Mouse (Mus musculus): ENCODE data around the gene Zfp984.
A peak's percentile ranks its signal among the peaks of the same experiment; 100 is the strongest.
"Not testable (repeated sequence)": the region's sequence is repeated elsewhere in the genome, so short reads cannot be mapped to it uniquely, and the experiment has no call there.

Zfp984 gene

DNA sequence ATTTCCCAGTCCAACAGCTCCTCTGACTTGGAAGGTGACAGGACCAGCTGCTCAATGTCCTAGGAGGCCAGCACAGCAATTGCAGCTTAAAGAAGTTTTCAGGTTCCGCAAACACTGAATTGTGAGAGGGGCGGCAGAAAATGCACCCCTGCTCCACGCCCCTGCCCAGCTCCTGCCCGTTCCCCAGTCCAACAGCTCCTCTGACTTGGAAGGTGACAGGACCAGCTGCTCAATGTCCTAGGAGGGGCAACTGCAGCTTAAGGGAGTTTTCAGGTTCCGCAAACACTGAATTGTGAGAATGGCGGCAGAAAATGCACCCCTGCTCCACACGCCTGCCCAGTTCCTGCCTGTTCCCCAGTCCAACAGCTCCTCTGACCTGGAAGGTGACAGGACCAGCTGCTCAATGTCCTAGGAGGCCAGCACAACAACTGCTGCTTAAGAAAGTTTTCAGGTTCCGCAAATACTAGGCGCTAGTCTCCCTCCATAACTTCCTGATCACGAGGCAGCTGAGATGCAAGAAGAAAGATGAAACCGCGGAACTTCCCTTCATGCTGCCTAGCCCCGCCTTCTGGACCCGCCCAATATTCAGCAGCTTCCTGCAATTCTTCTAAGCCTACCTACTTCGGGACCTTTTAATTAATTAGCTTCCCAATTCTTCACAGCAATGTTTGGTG is at the start of gene Zfp984:
Gene Zfp984, minus strand, starts transcription at position 497 of the 674 bp plus-strand sequence.
- DNase-seq (ENCODE audit: low read depth, low spot score): peak; percentile 86

DNA sequence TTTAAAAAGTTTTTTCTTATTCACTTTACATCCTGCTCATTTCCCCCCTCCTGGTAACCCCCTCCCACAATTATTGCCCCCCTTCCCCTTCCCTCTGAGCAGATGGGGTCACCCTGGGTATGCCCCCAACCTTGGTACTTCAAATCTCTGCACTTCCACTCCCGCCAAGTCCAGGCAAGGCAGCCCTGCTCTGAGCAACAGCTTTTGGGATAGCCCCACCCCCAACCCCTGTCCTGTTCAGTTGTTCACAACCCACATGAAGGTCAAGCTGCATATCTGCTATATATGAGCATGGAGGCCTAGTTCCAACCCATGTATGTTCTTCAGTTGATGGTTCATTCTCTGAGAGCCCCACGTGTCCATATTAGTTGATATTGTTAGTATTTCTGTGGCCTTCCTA is 41.2 kb upstream of the Zfp984 start:
- no peak for DNase-seq (ENCODE audit: low read depth, low spot score)

DNA sequence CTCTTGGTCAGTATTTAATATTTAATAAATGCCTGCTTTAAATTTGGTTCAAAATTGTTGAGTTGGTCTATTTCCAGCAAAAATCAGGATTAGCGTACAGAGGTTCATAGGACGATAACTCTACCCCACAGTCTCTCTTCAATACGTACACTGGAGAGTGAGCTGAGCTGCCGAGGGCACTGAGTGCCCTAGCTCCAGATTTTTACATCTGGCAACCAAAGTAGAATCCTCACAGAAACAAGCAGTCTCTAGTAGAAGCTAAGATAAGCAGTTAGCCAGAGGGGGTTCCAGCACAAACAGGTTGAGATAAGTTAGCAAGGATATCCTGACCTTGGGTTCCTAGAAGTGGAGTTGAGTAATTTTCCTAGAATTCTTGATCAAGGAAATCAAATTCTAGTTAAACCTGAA is 39.0 kb upstream of the Zfp984 start:
- DNase-seq (ENCODE audit: low read depth, low spot score): no peak

DNA sequence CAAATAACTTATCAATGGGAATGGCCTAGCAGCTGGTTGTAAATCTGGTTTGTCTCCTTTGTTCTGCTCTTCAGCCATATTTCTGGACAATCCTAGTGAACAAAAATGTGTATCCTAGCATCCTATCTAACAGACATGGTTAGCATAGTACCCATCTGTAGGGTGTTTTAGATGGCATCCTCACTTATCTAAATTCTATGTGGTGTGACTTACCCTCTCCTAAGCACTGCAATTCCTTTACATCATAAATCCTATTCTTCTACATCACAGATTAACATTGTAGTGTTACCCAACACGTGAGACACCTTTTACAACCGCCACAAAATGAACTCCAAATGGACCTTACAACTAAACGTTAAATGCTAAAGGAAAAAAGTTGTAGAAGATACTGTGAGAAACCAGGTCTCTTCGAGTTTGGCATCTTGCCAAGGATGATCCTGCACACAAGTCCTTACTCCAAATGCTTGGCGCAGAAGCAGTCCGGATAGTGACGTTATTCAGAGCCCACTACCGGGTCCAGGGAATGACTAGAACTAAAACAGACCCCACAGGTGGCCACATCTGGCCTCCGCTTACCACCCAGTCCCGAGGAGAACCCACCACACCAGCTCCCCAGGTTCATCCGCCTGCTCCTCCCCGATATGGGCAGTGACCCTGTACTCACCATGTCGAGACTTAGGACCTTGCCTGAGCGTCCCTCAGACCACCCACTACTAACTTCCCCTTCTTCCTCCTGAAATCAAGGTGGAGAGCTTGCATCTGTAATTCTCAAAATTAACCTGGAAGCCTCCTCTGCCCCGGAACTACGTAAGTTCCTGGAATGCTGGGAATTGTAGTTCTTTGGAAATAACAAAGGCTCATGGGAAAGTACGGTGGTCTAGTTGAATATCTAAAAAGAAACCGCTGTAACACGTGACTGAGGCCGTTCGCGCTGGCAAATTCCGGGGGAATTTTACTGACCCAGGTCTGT is 38.3 kb upstream of the Zfp984 start, which contains the start of gene Zfp933:
Gene Zfp933, minus strand, starts transcription at position 753 of the 970 bp plus-strand sequence.
- DNase-seq (ENCODE audit: low read depth, low spot score): peak; percentile 88

DNA sequence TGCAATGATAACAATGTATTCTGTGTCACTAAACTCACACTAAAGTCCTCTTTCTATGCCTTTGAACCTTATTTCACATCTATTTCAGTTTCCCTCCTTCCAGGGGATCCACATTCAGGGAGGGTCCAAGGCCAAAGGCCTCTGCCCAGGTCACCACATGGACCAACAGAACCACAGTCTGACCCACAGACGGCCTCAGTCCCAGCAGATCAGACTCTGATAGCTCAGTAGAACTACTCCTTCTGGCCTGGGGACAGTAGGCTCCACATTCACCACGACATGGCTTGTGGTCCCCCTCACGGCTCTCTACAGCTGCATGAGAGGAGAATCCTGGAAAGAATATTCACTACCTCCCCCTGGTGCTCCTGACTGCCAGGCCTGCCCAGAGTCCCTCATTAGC is 33.3 kb upstream of the Zfp984 start:
- DNase-seq (ENCODE audit: low read depth, low spot score): no peak

DNA sequence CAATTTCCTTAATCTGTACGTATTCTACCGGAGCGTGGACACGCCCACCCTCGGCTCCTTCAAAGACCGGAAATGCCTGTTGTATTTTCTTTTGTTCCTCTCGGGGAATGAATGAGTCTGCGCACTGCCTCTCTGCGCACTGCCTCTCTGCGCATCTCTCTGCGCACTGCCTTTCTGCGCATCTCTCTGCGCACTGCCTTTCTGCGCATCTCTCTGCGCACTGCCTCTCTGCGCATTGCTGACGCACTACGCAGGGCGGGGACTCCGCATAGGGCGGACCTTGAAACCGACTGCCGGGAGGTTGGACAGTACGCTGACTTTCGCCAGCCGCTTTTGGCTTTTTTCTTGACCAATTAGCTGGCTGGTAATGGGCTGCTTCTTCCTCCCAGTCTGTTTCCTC is 29.7 kb upstream of the Zfp984 start:
- not testable (repeated sequence) for DNase-seq (ENCODE audit: low read depth, low spot score)

DNA sequence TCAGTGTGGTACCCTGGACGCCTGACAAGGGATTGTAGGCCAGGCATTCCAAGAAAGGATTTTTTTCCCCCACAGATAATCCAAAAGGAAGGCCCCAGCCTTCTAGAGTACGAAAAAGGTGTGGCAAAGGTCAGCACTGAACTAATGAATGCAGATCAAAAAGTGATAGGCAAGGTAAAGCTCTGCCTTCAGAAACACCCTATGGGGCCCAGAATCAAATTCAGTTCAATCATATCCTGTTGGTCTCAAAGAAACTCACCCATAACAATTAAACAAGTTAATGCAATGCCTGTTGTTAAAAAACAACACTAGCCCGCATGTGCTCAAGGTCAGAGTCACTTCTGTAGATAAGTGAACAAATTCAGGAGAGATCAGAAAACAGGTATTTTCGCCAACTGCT is 14.8 kb upstream of the Zfp984 start:
- DNase-seq (ENCODE audit: low read depth, low spot score): no peak

DNA sequence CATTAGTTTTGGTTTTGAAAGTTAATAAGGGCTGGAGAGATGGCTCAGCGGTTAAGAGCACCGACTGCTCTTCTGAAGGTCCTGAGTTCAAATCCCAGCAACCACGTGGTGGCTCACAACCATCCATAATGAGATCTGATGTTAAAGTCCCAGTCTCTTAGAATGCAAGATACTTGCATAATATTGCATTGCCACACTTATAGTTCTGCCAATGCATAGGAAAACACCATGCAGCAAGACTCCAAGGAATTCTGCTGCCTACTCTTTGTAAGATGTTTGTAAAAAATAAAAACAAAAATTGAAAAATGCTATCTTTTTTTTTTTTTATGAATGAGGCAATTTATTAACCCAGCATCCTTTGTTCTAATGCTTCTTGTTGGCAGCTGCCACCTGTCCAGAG is 11.8 kb upstream of the Zfp984 start:
- DNase-seq (ENCODE audit: low read depth, low spot score): not testable (repeated sequence)

DNA sequence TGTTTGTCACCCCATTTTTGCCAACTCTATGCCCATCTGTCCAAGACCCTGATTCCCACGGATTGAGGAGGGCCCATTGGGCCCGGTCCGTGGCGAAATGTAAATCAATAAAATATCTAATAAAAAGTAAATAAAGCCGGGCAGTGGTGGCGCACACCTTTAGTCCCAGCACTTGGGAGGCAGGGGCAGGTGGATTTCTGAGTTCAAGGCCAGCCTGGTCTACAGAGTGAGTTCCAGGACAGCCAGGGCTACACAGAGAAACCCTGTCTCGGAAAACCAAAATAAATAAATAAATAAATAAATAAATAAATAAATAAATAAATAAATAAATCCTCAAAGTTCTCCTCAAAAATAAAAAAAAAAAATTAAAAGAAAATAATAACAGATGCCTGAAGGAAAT is 10.1 kb upstream of the Zfp984 start:
- not testable (repeated sequence) for DNase-seq (ENCODE audit: low read depth, low spot score)

DNA sequence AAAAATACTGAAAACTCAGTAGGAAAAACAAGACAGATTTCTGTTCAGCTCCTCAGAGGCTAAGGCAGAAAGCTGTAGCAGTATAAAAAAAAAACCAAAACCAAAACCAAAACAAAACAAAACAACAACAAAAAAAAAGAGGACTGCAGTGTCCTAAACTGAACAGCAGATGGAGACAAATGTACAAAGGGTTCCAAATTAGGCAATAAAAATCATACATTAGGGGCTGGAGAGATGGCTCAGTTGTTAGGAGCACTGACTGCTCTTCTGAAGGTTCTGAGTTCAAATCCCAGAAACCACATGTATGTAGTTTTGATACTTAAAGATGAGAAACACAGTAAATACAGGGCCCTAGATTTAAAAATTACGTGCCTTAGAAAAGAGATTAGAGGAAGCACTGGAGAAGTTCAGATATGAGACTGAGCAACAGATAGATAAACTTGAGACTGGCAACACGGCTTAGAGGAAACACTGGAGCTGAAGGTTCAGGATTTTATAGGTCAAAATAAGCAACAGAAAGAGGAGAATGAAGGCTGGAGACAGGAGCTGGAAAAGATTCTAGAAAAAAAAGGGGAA is 5.1 kb upstream of the Zfp984 start:
- DNase-seq (ENCODE audit: low read depth, low spot score): peak; percentile 73

DNA sequence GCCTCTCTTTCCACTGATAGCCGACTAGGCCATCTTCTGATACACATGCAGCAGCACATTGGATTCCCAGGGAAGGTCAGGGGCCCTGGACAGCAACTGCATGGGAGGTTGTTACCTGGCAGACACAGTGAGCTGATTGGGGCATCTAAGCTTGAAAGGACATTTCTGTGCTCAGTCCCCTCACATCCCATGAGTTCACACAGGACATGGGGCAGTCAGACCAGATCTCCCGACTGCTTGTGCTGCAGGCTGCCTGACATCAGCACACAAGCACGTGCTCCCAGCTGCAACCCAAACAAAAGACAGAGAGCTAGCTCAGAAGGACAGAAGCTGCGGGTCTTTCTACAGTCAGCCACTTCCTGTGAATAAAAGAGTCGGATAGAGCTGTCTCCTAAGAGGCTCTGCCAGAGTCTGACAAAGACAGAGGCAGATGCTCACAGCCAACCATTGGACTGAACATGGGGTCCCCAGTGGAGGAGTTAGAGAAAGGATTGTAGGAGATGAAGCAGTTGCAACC is 3.7 kb upstream of the Zfp984 start:
- peak; percentile 38 for DNase-seq (ENCODE audit: low read depth, low spot score)

DNA sequence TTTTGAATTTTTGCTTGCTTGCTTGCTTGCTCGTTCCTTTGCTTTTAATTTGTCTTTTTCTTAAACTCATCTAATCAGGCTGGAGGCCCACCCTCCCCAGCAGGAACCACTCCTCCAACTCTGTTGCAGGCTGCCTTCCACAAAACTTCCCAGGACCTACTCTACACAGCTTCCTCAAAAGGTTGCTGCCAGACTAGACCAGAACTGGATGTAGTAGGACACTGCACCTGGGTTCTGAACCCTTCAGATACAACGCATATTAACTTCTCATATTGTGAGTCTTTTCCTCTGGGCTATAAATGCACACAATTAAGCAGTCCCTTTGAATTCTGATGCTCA is 347 bp upstream of the Zfp984 start:
- DNase-seq (ENCODE audit: low read depth, low spot score): not testable (repeated sequence)

DNA sequence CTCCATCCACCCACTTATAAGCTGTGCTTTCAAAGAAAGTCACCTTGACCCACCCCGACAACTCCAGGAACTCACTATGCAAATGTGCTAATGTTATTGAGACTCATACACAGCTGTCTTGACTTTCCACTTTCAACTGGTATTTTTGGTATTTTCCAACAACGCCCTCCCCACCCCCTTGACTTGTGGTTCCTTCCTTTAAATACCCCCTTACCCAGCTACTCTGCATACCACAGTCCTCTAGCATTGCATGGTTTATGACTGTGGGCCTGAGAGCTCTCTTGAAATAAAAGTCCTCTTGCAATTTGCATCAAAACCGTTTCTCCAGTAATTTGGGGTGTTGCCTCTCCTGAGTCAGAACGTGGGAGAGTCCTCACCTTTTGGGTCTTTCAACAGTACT is 1.1 kb downstream of the Zfp984 start:
- DNase-seq (ENCODE audit: low read depth, low spot score): peak; percentile 44

DNA sequence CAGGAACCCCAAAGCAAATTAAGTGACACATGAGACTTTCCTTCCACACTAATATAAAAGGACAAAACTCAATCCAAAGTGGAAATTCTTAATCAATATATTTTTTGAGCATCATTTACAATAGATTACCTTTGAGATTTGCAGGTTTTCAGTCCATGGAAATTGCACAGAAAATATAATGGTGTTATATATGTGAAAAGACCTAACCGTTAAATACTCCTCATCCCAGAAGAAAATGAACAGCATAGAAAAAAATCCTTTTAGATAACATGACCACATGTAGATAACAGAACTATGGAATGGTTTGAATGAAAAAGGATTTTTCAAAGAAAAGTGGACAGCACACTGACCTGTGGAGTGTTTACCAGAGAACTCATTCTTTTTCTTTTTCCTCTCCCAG is 14.3 kb downstream of the Zfp984 start:
- not testable (repeated sequence) for DNase-seq (ENCODE audit: low read depth, low spot score)

DNA sequence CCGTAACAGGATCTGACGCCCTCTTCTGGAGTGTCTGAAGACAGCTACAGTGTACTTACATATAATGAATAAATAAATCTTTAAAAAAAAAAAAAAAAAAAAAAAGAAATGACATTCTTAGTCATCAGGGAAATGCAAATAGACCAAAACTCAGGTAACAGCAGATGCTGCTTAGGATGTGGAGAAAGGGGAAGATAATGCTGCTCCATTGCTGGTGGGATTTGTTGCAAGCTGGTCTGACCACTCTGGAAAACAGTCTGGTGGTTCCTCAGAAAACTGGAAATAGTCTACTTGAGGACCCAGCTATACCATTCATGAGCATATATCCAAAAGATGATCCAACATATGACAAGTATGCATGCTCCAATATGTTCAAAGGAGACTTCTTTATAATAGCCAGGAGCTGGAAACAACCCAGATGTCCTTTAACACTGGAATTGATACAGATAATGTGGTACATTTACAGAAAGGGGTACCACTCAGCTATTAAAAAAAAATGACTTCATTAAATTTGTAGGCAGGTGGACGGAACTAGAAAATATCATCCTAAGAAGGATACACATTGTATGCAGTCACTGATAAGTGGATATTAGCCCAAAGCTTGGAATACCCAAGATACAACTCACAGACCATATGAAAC is 15.4 kb downstream of the Zfp984 start:
- not testable (repeated sequence) for DNase-seq (ENCODE audit: low read depth, low spot score)

DNA sequence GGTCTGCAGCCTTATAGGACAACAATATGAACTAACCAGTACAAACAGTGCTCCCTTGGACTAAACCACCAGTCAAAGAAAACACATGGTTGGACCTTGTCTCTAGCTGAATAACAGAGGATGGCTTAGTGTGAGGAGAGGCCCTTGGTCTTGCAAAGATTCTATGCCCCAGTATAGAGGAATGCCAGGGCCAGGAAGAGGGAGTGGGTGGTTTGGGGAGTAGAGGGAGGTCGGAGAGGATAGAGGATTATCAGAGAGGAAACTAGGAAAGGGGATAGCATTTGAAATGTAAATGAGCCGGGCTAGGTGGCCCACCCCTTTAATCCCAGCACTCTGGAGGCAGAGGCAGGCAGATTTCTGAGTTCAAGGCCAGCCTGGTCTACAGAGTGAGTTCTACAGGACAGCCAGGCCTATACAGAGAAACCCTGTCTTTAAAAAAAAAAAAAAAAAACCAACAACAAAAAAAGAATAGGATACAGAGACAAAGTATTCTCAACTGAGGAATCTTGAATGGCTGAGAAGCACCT is 16.1 kb downstream of the Zfp984 start:
- DNase-seq (ENCODE audit: low read depth, low spot score): not testable (repeated sequence)

DNA sequence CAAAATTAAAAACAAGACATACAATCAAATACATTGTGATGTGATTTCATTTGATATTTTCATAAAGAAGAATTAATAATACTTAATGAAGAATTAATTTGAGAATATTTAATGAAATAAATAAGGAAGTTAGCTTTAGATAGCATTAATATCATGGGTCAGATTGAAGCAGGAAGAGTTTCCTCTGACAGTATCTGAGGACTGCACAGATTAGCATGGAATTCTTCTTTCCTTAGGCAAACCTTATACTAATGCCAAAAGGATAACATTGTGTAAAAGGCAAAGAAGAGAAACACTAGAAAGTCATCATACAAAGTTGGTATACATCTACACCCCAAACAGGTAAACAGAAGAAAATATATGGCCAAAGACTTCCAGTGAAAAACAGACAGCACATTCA is 17.9 kb downstream of the Zfp984 start:
- not testable (repeated sequence) for DNase-seq (ENCODE audit: low read depth, low spot score)

DNA sequence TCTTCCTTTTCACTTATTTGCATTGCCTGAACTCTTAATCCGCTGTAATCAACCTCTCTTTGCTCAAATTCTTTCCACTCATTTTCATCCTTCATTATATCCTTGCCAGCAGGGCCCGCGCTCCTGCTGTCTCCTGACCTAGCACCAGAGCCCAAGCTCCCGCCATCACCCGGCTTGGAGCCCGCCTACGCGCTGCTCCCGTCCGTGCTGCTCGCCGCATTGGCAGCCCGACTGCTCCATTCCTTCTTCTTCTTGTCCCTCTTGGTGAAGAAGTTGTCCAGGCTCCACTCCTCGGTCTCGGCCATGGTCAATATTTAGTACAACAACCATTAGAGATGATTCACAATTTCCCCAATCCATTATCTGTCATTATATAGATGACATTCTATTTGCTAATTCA is 63.3 kb downstream of the Zfp984 start:
- not testable (repeated sequence) for DNase-seq (ENCODE audit: low read depth, low spot score)

DNA sequence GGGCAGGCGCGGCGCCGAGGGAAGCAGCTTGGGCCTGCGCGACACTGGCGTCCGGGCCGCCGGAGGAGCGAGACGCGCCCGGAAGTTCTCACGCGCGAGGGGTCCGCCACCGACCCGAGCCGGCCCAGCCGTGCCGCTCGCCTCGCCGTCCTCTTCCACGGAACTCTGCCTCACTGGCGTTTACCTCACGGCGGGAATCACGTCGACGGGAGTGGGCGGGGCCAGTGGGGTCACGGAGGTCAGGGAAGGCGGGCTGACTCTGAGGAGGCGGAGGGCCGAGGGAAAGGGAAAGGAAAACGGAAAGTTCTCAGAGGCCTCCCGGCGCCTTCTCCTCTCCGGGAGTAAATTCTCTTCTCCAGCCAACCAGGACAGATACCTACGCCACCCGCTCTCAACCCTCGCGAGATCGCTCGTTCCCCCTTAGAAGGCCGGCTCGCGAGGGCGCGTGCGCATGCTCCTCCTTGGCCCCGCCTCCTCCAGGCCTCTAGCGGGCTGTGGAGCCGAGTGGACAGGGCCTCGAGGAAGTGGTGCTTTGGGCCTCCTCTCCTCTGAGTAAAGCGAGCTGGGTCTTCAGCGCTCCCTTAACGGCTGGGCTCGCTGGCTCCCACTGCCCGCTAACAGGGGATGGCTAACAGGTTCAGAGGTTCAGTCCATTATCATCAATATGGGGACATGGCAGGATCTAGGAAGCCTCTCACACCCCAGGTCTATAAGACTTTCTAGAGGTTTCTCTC is 70.8 kb downstream of the Zfp984 start:
- peak; percentile 24 for DNase-seq (ENCODE audit: low read depth, low spot score)
